9 mouse cellular contexts compared by ENCODE assay signal in the genomic region with DNA sequence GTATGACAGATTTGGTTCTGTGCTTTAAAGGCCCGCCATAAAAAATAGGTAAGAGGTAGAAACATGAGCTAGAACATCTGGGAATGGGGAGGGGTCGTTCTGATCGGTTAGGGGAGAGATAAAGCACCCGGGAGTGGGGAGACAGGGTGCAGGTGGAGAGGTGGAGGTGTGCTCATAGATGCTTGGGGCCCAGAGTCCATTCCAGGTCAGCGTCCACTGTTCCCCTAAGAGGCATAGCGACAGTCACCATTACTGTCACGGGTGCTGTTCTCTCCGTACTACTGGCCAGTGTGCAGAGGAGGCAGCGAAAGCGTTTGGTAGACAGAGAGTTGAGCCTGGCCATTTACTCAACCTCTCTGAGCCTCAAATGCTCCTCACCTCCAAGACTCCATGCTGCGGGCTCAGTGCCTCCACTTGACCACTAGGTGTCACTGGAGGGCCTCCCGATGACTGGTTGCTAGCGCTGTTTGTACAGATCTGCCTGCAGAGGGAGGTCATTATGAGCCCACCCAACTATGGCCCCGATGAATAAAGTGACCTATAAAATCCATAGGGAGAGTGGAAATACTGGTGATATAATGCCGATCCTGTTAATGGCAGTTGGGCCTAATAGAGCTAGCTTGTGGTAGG. TPM values are rescaled to one million over a fixed set of nuclear protein-coding genes. Genes with fewer than 3 reads are reported as not detected.
A peak's percentile ranks its signal among the peaks of the same experiment; 100 is the strongest.
DNase-seq lines count a peak whose midpoint lies in the region; ATAC-seq and TF ChIP-seq lines count a peak whose summit lies in the region.
"Had no signal": no experiment of that assay in that cellular context is flagged by ENCODE, and none has a peak within 500 bp of the region (broad histone marks: within the 10 kb centered on the region; RNA-seq: fewer than 3 reads in every experiment).

No protein-coding gene starts in this region.

- intact Hi-C loops in heart, postnatal 25 days (cut with DNase I), result loop anchor here (1.0 to 10.0 kb wide), 3 partner anchors 51 to 187 kb away; a partner anchor contains a TSS

- ATAC-seq in forebrain, embryonic 12.5 days (ENCODE audit: low FRiP score), result peak; percentile 75
- ATAC-seq in lung, embryonic 14.5 days (ENCODE audit: insufficient read depth), result peak; percentile 71

- H3K9ac ChIP-seq in ES-E14 (ENCODE audit: insufficient read depth, low read depth, low read length, poor library complexity, severe bottlenecking), result no peak overlapping the region
- no peak overlapping the region for H3K9ac ChIP-seq in forebrain, embryonic 12.5 days
- H3K9ac ChIP-seq in lung, embryonic 14.5 days, result no peak overlapping the region

- 0 out of 2 replicates have a peak, but pooled peaks cover 4% of the 10 kb centered on the region for H3K27me3 ChIP-seq in forebrain, embryonic 12.5 days
- no peaks in the 10 kb centered on the region for H3K27me3 ChIP-seq in lung, embryonic 14.5 days (ENCODE audit: insufficient read depth, low read length)

- no peak overlapping the region for H3K4me2 ChIP-seq in forebrain, embryonic 12.5 days
- no peak overlapping the region for H3K4me2 ChIP-seq in lung, embryonic 14.5 days

- no peak overlapping the region for H3K27ac ChIP-seq in ES-E14 (ENCODE audit: insufficient read depth, low read depth, low read length, poor library complexity, severe bottlenecking)
- no peak overlapping the region for H3K27ac ChIP-seq in forebrain, embryonic 12.5 days
- H3K27ac ChIP-seq in lung, embryonic 14.5 days (ENCODE audit: low read depth), result no peak overlapping the region
- H3K27ac ChIP-seq: macrophage had no signal

- TF ChIP-seq CTCF in lung, embryonic 14.5 days (IDR thresholded peaks at IDR 0.05; ENCODE audit: low read depth), result peak; percentile 100

- in situ Hi-C loops in ES-E14 (cut with MboI; ENCODE audit: low sequenced_read_pairs in 2 of 2, unreplicated experiment in 2 of 2), result no loop called here

- 24% methylated on average over 15 of the region's 15 CpGs for WGBS in forebrain, embryonic 12.5 days
- 28% methylated on average over 15 of the region's 15 CpGs for WGBS in lung, embryonic 14.5 days

- no peaks in the 10 kb centered on the region for H3K9me3 ChIP-seq in ES-E14 (ENCODE audit: control insufficient read depth, insufficient read depth, low read depth, low read length)
- H3K9me3 ChIP-seq in forebrain, embryonic 12.5 days, result no peaks in the 10 kb centered on the region
- no peaks in the 10 kb centered on the region for H3K9me3 ChIP-seq in lung, embryonic 14.5 days (ENCODE audit: low read depth, low read length)

- DNase-seq in ES-E14 (ENCODE audit: low read depth, low spot score), result peak; percentile 80
- DNase-seq in c-Kit-positive CD71-positive TER-119-positive erythroid progenitor cells, embryonic 14.5 days (ENCODE audit: low spot score), result peak; percentile 78
- DNase-seq in heart, postnatal 25 days (ENCODE audit: low spot score), result peak; percentile 55
- DNase-seq in layer of hippocampus, adult 11-12 months (ENCODE audit: low spot score), result peak; percentile 78
- peak; percentile 94 for DNase-seq in lung, embryonic 14.5 days
- peak; percentile 61 for DNase-seq in ovary, postnatal 10 days (ENCODE audit: low spot score)
- peak; percentile 85 for DNase-seq in thymus, postnatal 0 days (ENCODE audit: low spot score)

- H3K36me3 ChIP-seq in ES-E14 (ENCODE audit: control insufficient read depth, insufficient read depth, low read length, poor library complexity, severe bottlenecking), result no peaks in the 10 kb centered on the region
- H3K36me3 ChIP-seq in forebrain, embryonic 12.5 days (replicated peaks), result no peaks in the 10 kb centered on the region
- H3K36me3 ChIP-seq in lung, embryonic 14.5 days (ENCODE audit: insufficient read depth), result 0 out of 2 replicates have a peak, but pooled peaks cover 2% of the 10 kb centered on the region

- H3K4me3 ChIP-seq in ES-E14 (ENCODE audit: insufficient read depth in 1 of 2, low read depth in 1 of 2, low read length in 2 of 2, poor library complexity in 1 of 2, severe bottlenecking in 1 of 2), result no peak overlapping the region
- H3K4me3 ChIP-seq in forebrain, embryonic 12.5 days (replicated peaks), result no peak overlapping the region
- no peak overlapping the region for H3K4me3 ChIP-seq in lung, embryonic 14.5 days (ENCODE audit: low read depth, low read length)

- 0 out of 4 replicates have a peak, but pooled peaks cover 0 to 3% of the 10 kb centered on the region in 2 experiments for H3K4me1 ChIP-seq in ES-E14 (ENCODE audit: control insufficient read depth in 2 of 2, insufficient read depth in 2 of 2, low read length in 2 of 2, poor library complexity in 1 of 2)
- no peaks in the 10 kb centered on the region for H3K4me1 ChIP-seq in forebrain, embryonic 12.5 days
- 0 out of 2 replicates have a peak, but pooled peaks cover 3% of the 10 kb centered on the region for H3K4me1 ChIP-seq in lung, embryonic 14.5 days (ENCODE audit: insufficient read depth)

TF ChIP-seq in ES-E14, 5 proteins besides CTCF, POLR2A, EP300 and RAD21:
- peak; percentile 92 for TF ChIP-seq ZC3H11A (IDR thresholded peaks at IDR 0.05; ENCODE audit: borderline replicate concordance, low read depth, low read length)
- no peak for TF ChIP-seq HCFC1 (IDR thresholded peaks at IDR 0.05; ENCODE audit: borderline replicate concordance, insufficient read depth, low read length)

RNA-seq across cellular contexts. Expression of a gene that starts 39.0 kb away (rescaled TPM):
- 11.6 and 18.1 TPM in 2 replicates for total RNA-seq in ES-E14 (2012; rRNA removed)
- 11.0 TPM in 2 replicates for polyA plus RNA-seq in forebrain, embryonic 12.5 days (2016; fragmentation: Nextera tagmentation; extraction: Ambion mirVana)
- 10 to 100 TPM; 64.4 to 68.1 TPM for total RNA-seq in heart, postnatal 25 days (2021)
- 30.6 and 33.3 TPM in 2 replicates for polyA plus RNA-seq in lung, embryonic 14.5 days (2014; fragmentation: Nextera tagmentation; extraction: Ambion mirVana)
- polyA plus RNA-seq in thymus, postnatal 0 days (2015; fragmentation: Nextera tagmentation; extraction: Ambion mirVana), result 16.5 and 18.9 TPM in 2 replicates

RNA-seq across cellular contexts. Expression of a gene that starts 41.6 kb away (rescaled TPM):
- total RNA-seq in ES-E14 (2012; rRNA removed), result 78.2 and 165 TPM in 2 replicates
- polyA plus RNA-seq in forebrain, embryonic 12.5 days (2016; fragmentation: Nextera tagmentation; extraction: Ambion mirVana), result 27.2 and 32.7 TPM in 2 replicates
- total RNA-seq in heart, postnatal 25 days (2021), result 100 to 1,000 TPM; 860 to 960 TPM
- 95.9 and 112 TPM in 2 replicates for polyA plus RNA-seq in lung, embryonic 14.5 days (2014; fragmentation: Nextera tagmentation; extraction: Ambion mirVana)
- 139 TPM in 2 replicates for polyA plus RNA-seq in thymus, postnatal 0 days (2015; fragmentation: Nextera tagmentation; extraction: Ambion mirVana)
